Mouse (Mus musculus) cerebellum, postnatal 25 days (tissue): ENCODE results near the gene Drg1.

Experiments
- DNase-seq, 2 experiments: peaks; one replicate each; pipeline ENCODE4 v3.0.0; 2021; ENCODE audit warnings: mixed read lengths in 2 of 2

The Drg1 gene

DNA sequence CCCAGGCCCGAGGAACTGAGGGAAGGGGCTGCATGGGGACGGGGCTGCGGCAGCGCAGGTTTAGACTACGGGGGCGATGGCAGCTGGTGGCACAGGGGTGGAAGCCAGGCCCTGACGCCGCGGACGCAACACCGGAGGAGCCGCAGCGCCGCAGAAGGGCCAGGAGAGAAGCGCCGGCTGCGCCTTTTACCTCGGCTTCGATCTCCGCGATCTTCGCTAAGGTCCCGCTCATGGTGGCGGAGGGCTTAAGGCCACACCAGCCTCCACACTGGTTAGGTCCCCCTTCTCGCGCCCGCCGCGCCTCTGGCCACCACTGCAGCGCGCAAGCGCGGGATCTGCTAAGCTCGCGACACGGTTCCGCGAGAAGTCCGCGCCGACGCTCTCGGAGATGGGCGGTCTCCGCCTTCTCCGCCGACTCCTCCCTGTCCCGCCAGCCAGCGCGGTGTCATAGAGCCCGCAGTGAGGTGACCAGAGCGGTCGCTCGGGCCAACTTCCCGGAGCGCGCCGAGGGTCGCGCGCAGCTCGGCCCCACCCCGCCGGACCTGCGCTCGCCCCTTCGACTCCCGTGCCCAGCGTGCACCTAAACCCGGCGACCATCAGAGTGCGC lies at the start of gene Drg1:
Drg1 (minus strand) TSS at position 337 of the 607 bp plus-strand sequence.
- peak; percentile 93 to 96 for DNase-seq

- DNase-seq: peak; percentile 74 to 88
Measured at GRCm38 (mm10) chr11:3314148-3314547, 47.9 kb upstream of the Drg1 start.

DNA sequence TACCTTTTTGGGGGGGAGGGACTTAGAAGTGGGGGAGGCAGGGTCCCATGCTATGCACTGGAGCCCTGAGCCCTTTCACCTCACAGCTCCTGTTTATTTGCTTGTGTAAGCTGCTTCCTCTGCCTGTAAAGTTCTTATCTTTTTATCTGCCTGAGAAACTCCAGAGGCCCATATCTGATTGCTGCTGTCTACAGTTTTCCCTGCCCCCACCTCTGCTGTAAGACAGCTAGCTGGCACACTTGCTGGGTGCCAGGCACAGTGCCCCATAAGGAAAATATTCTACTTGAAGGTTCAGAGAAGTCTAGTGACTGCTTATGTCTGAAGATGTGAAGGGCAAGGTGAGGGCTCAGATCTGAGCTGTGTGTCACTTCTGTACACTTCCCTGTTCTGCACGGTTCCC lies 47.1 kb upstream of the Drg1 start:
- DNase-seq: no peak

GRCm38 (mm10) chr11:3311586-3312347 lies 45.6 kb upstream of the Drg1 start:
- no peak for DNase-seq

DNA sequence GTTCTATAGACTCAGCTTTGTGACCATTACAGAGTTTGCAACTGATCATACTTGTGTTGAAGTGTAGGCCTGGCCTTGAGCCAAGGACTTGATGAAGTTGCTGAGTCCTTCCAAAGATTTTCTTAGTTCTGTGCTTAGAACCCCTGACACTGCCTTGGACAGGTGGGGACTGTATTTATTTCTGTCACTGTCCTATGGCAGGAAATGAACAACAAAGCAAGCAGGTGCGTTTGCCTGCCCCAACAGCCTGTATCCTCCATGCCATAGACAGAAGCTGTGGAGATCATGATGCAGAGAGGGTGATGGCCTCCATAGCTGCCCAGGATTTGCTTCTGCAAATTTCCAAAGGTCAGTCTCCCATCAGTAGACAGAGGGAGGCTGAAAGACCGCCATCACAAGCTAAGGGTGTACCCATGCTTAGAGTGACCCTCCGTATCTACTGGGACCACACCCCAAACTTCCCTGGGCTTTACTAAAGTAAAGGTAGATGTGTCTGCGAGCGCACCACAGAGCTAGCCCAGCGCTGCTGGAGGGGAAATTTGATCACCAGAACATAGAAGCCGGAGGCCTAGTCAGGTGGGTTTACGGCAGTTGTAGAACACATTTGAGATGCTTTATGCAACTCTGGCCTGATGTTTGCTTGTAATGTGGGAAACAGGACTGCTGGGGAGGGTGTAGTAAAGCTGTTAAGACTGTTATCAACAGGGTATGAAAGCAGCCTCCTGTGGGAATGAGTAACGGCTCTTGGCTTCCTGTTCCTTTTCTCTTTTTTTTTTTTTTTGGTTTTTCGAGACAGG lies 44.8 kb upstream of the Drg1 start:
- DNase-seq: no peak

DNA sequence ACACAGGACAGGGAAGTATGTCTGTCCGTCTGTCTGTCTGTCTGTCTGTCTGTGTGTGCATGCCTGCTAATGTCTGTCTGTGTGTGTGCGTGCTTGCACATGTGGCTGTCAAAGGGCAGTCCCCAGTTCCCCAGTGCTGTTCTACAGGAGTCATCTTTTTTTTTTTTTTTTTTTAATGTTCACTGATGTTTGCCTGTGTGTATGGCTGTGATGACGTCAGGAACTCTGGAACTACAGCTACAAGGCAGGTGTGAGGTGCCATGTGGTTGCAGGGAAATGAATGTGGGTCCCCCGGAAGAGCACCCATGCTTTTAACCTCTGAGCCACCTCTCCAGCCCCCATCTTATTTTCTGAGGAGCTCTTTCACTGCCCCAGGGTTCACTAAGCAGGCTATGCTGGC lies 43.7 kb upstream of the Drg1 start:
- DNase-seq: no peak

GRCm38 (mm10) chr11:3307875-3308274 lies 41.7 kb upstream of the Drg1 start:
- no peak for DNase-seq

DNA sequence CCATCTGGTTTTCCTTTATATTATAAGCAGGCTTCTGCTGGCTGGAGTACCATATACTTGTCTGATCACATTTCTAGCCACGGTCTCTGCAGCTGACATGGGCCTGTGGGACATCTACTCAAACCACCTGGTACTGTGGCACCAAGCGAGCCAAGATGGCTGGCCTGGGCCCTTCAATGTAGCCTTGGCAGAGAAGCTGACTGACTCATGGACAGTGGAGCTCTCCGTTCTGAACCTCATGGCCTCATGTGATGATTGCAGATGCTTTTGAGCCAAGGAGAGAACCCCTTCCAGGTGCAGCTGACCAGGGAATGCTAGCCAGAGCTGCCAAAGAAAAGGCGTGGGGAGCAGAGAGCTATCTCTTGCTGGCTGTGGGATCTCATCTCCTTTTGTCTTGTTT lies 39.6 kb upstream of the Drg1 start:
- peak in 1 of 2 experiments; percentile 40 for DNase-seq

DNA sequence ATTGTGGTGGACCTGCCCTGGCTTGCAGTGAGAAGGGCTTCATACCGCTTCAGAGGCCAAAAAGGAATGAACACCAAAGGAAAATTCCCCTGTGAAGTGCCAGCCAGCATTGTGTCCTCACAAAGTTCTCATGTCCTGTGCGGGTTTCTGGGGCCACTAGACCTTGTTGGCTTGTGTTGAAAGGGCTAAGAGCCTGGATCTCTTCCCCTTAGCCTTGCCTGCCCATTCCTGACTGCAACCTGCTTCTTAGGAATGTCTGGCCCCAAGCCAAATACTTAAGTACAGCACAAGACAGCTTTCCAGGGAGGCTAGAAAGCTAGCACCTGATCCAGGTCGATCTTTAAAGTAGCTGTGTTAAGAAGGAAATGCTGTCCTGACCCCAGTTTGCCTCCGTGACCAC lies 36.6 kb upstream of the Drg1 start:
- DNase-seq: peak in 1 of 2 experiments; percentile 30

- DNase-seq: no peak
Measured at GRCm38 (mm10) chr11:3302385-3302784, 36.2 kb upstream of the Drg1 start.

DNA sequence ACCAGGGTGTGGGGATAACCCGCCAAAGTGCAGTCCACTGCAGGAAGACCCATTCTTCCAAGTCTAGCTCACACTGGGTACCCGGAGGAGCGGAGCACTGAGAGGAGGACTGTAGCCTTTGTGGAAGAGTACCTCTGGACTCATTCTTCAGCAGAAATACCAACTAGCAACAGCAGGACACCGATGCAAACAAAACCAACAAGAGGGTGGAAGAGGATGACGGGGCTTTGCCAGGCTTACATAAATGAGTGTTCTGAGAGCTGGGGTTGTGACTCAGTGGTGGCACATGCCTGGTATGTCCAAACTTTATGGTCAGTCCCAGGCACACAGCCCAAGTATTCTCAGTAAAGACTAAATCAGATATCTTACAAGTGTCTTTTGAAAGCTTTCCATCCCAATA lies 34.9 kb upstream of the Drg1 start:
- no peak for DNase-seq

DNA sequence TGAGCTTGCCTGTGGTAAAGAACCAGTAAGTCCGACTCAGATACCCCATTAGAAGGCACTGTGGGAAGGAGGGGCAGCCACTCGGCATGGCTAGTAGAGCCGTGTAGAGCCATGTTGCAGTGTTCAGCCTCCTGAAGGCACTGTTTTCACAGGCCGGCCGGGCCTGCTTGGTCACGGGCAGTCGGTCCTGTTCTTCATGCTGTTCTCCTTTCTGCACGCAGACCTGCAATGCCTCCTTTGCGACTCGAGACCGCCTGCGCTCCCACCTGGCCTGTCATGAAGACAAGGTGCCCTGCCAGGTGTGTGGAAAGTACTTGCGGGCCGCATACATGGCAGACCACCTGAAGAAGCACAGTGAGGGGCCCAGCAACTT lies 32.6 kb upstream of the Drg1 start:
- no peak for DNase-seq

DNA sequence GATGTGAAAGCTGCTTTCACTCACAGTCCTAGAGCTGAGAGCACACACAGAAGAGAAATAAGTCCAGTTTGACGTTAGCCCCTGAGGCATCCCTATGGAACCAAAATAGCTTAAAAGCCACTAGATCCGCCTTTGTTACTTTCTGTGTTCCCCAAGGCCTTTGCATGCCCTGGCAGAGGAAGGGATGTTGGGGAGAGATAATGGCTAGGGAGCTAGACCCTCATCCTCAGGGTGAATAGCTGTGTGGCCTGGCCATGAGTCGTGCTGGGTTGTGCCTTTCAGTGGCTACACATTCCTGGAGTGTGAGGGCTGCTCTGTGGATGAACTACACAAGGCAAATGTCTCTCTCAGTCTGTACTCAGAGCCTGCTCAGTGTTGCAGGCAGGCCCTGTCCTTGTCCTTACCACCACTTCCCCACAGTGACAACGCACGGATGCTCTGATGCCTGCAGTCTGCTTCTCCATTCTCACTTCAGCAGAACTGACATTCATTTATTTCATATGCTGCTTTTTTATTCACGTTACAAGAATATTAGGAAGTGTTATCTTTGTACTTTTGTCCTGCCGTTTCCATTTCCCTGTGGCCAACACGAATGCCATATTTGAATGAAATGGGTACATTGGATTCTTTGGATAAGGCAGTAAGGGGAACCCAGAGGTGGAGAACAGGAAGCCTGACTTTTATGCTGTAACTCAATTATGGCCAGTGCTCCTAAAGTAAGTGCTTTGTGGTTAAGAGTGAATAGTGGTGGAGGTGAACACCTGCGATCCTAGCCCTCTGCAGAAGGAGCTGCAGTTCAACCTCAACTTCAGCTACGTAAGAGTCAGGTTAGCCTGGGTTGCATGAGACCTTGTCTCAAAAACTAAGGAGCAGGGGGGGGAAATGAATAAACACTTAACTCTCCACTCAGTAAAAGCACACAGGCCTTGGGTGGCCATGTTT lies 31.9 kb upstream of the Drg1 start:
- no peak for DNase-seq

DNA sequence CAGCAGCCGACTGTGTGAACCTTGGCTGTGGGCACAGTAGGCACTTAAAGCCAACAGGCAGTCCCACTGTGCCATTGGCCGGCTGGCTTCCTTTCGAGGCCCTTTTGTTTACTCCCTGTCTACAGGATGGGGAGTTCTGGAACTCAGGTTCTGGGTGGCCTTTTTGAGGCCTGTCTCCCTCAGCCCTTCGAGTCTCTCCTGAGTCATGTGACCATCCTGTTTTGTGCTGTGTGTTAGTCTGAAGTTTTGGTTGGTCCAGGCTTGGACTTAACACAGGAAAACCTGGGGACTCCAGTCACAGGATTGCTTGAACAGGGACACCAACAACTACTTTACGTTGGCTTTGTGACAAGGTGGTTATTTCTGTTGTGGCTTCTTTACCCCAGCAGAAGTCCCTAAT lies 29.8 kb upstream of the Drg1 start:
- DNase-seq: no peak

GRCm38 (mm10) chr11:3294641-3295040 lies 28.4 kb upstream of the Drg1 start:
- DNase-seq: no peak

- no peak for DNase-seq
Measured at GRCm38 (mm10) chr11:3293361-3293760, 27.1 kb upstream of the Drg1 start.

- DNase-seq: peak in 1 of 2 experiments; percentile 39
Measured at GRCm38 (mm10) chr11:3292711-3293249, 26.6 kb upstream of the Drg1 start.

DNA sequence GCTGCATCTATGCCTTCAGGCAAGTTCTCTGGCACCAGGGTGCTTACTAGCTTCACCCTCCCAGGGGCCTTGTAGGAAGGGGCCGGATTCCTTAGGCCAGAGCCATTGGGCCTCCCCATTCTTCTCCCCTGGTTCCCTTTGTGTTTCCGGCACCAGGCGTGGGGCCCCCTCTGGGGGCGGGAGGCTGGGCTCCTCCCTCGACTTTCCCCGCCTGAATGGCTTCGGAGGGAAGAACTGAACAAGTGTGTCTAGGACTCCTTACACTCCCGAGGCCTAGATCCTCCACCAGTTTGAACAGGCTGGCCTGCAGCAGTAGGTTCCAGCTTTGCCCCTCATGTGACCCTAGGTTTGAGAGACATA lies 25.8 kb upstream of the Drg1 start:
- DNase-seq: no peak

- peak in 1 of 2 experiments; percentile 69 for DNase-seq
Measured at GRCm38 (mm10) chr11:3291311-3292061, 25.3 kb upstream of the Drg1 start.

GRCm38 (mm10) chr11:3290640-3291310 lies 24.6 kb upstream of the Drg1 start:
- DNase-seq: peak; percentile 68 to 70
